Mouse (Mus musculus): Measurements from ENCODE around the gene Tmeff2.

DNA sequence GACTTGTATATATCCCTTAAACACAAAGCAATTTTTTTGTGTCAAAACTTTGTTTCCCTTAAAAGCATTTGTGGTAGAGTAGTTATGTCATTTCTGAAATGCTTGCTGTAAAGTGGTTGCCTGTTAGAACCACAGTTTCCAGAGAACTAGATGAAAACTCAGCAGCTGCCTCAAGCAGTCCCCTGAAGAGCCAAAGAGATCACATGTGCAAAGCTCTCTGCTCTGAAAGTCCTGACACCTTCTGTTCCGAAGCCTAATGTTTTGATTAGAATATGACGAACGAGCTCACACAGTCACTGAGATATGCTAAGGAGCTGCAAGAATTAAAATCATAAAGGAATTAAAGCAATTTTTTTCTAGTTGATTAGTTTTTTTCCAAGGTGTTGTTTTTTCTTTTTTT lies 107.9 kb downstream of the Tmeff2 start:
- TF ChIP-seq POLR2A (IDR thresholded peaks at IDR 0.05; ENCODE audit: insufficient read depth, low read length) (no peak), CTCF (IDR thresholded peaks at IDR 0.05; ENCODE audit: low read depth, low read length) (no peak), EP300 (IDR thresholded peaks at IDR 0.05; ENCODE audit: insufficient read depth, low read depth, low read length) (no peak)
